Mouse (Mus musculus): ENCODE measurements at regions not wholly inside any gene's neighbourhood (a gene's known extent, or its start where the extent isn't known, plus 50 kb on each side); places are given as distances from the start of the nearest gene placed in this dataset.

GRCm38 (mm10) chr4:8957023-8957343 lies 718.1 kb upstream of the Car8 start:
- 72% methylated on average over 5 of the region's 5 CpGs for WGBS

GRCm38 (mm10) chr4:8956312-8957022 lies 717.6 kb upstream of the Car8 start:
- TF ChIP-seq POLR2A (IDR thresholded peaks at IDR 0.05; ENCODE audit: low read depth, low read length) (no peak), CTCF (IDR thresholded peaks at IDR 0.05; ENCODE audit: extremely low read depth, insufficient read length, insufficient replicate concordance, low read depth, low read length) (no peak)
- no peak overlapping the region for H3K4me3 ChIP-seq (ENCODE audit: low read depth, low read length)
- peaks cover 3% of the 10 kb centered on the region; the same call in 1 of the 2 replicates for H3K4me1 ChIP-seq (ENCODE audit: control insufficient read depth, insufficient read depth, insufficient read length, low read length)
- H3K36me3 ChIP-seq (ENCODE audit: control insufficient read depth, insufficient read depth, low read length): no peaks in the 10 kb centered on the region
- no peak overlapping the region for H3K27ac ChIP-seq (ENCODE audit: insufficient read depth, low read depth, low read length)
- 68% methylated on average over 9 of the region's 9 CpGs for WGBS
- no peaks in the 10 kb centered on the region for H3K27me3 ChIP-seq (ENCODE audit: control insufficient read depth, insufficient read depth, low read length)

More at GRCm38 (mm10) chr4:8957023-8957343, 718.1 kb upstream of the Car8 start:
- peaks cover 3% of the 10 kb centered on the region; the same call in 1 of the 2 replicates for H3K4me1 ChIP-seq (ENCODE audit: control insufficient read depth, insufficient read depth, insufficient read length, low read length)
- no peaks in the 10 kb centered on the region for H3K36me3 ChIP-seq (ENCODE audit: control insufficient read depth, insufficient read depth, low read length)
- H3K27me3 ChIP-seq (ENCODE audit: control insufficient read depth, insufficient read depth, low read length): no peaks in the 10 kb centered on the region
- no peak overlapping the region for H3K4me3 ChIP-seq (ENCODE audit: low read depth, low read length)
- no peak for TF ChIP-seq CTCF (IDR thresholded peaks at IDR 0.05; ENCODE audit: extremely low read depth, insufficient read length, insufficient replicate concordance, low read depth, low read length)
- TF ChIP-seq POLR2A (IDR thresholded peaks at IDR 0.05; ENCODE audit: low read depth, low read length): no peak
- no peak overlapping the region for H3K27ac ChIP-seq (ENCODE audit: insufficient read depth, low read depth, low read length)

GRCm38 (mm10) chr4:8955306-8955705 lies 716.5 kb upstream of the Car8 start:
- Histone ChIP-seq H3K4me3 (ENCODE audit: low read depth, low read length) (no peak overlapping the region), H3K4me1 (ENCODE audit: control insufficient read depth, insufficient read depth, insufficient read length, low read length) (peaks cover 3% of the 10 kb centered on the region; the same call in 1 of the 2 replicates), H3K27ac (ENCODE audit: insufficient read depth, low read depth, low read length) (no peak overlapping the region), H3K36me3 (ENCODE audit: control insufficient read depth, insufficient read depth, low read length) (no peaks in the 10 kb centered on the region), H3K27me3 (ENCODE audit: control insufficient read depth, insufficient read depth, low read length) (no peaks in the 10 kb centered on the region)
- WGBS: 70% methylated on average over 5 of the region's 5 CpGs
- TF ChIP-seq POLR2A (IDR thresholded peaks at IDR 0.05; ENCODE audit: low read depth, low read length) (no peak), CTCF (IDR thresholded peaks at IDR 0.05; ENCODE audit: extremely low read depth, insufficient read length, insufficient replicate concordance, low read depth, low read length) (no peak)

- peak overlapping the region; percentile 25 for H3K4me3 ChIP-seq (ENCODE audit: low read depth, low read length)
- 12% methylated on average over 10 of the region's 10 CpGs for WGBS
- H3K36me3 ChIP-seq (ENCODE audit: control insufficient read depth, insufficient read depth, low read length): no peaks in the 10 kb centered on the region
- no peak overlapping the region for H3K27ac ChIP-seq (ENCODE audit: insufficient read depth, low read depth, low read length)
- TF ChIP-seq POLR2A (IDR thresholded peaks at IDR 0.05; ENCODE audit: low read depth, low read length): no peak
- no peak for TF ChIP-seq CTCF (IDR thresholded peaks at IDR 0.05; ENCODE audit: extremely low read depth, insufficient read length, insufficient replicate concordance, low read depth, low read length)
- peaks cover 3% of the 10 kb centered on the region; the same call in 1 of the 2 replicates for H3K4me1 ChIP-seq (ENCODE audit: control insufficient read depth, insufficient read depth, insufficient read length, low read length)
- H3K27me3 ChIP-seq (ENCODE audit: control insufficient read depth, insufficient read depth, low read length): no peaks in the 10 kb centered on the region
These were observed 715.6 kb upstream of the Car8 start for GRCm38 (mm10) chr4:8954356-8954914.

- Histone ChIP-seq H3K4me3 (ENCODE audit: low read depth, low read length) (no peak overlapping the region), H3K27ac (ENCODE audit: insufficient read depth, low read depth, low read length) (no peak overlapping the region), H3K27me3 (ENCODE audit: control insufficient read depth, insufficient read depth, low read length) (no peaks in the 10 kb centered on the region), H3K4me1 (ENCODE audit: control insufficient read depth, insufficient read depth, insufficient read length, low read length) (peaks cover 3% of the 10 kb centered on the region; the same call in 1 of the 2 replicates), H3K36me3 (ENCODE audit: control insufficient read depth, insufficient read depth, low read length) (no peaks in the 10 kb centered on the region)
- TF ChIP-seq POLR2A (IDR thresholded peaks at IDR 0.05; ENCODE audit: low read depth, low read length): no peak
- no peak for TF ChIP-seq CTCF (IDR thresholded peaks at IDR 0.05; ENCODE audit: extremely low read depth, insufficient read length, insufficient replicate concordance, low read depth, low read length)
- WGBS: 86% methylated on average over 7 of the region's 7 CpGs
These were observed 714.3 kb upstream of the Car8 start for GRCm38 (mm10) chr4:8953181-8953580.

- Histone ChIP-seq H3K27ac (ENCODE audit: insufficient read depth, low read depth, low read length) (peak overlapping the region; percentile 53), H3K27me3 (ENCODE audit: control insufficient read depth, insufficient read depth, low read length) (no peaks in the 10 kb centered on the region), H3K4me3 (ENCODE audit: low read depth, low read length) (no peak overlapping the region), H3K36me3 (ENCODE audit: control insufficient read depth, insufficient read depth, low read length) (no peaks in the 10 kb centered on the region), H3K4me1 (ENCODE audit: control insufficient read depth, insufficient read depth, insufficient read length, low read length) (peaks cover 3% of the 10 kb centered on the region; the same call in 1 of the 2 replicates)
- TF ChIP-seq POLR2A (IDR thresholded peaks at IDR 0.05; ENCODE audit: low read depth, low read length) (no peak), CTCF (IDR thresholded peaks at IDR 0.05; ENCODE audit: extremely low read depth, insufficient read length, insufficient replicate concordance, low read depth, low read length) (no peak)
- 41% methylated on average over 4 of the region's 4 CpGs for WGBS
These were observed 711.1 kb upstream of the Car8 start for GRCm38 (mm10) chr4:8949951-8950350.

- Histone ChIP-seq H3K27ac (ENCODE audit: insufficient read depth, low read depth, low read length) (peak overlapping the region; percentile 53), H3K36me3 (ENCODE audit: control insufficient read depth, insufficient read depth, low read length) (no peaks in the 10 kb centered on the region), H3K27me3 (ENCODE audit: control insufficient read depth, insufficient read depth, low read length) (no peaks in the 10 kb centered on the region), H3K4me1 (ENCODE audit: control insufficient read depth, insufficient read depth, insufficient read length, low read length) (no peaks in the 10 kb centered on the region), H3K4me3 (ENCODE audit: low read depth, low read length) (no peak overlapping the region)
- TF ChIP-seq CTCF (IDR thresholded peaks at IDR 0.05; ENCODE audit: extremely low read depth, insufficient read length, insufficient replicate concordance, low read depth, low read length) (no peak), POLR2A (IDR thresholded peaks at IDR 0.05; ENCODE audit: low read depth, low read length) (no peak)
- WGBS: 24% methylated on average over 5 of the region's 5 CpGs
These were observed 710.7 kb upstream of the Car8 start for GRCm38 (mm10) chr4:8949537-8949936.

Data from small intestine, adult 2 months (tissue).